Mouse (Mus musculus): ENCODE results near the gene Smpdl3a.

Smpdl3a gene

GRCm38 (mm10) chr10:57819209-57819608 is 25.1 kb downstream of the Smpdl3a start:
- no peak for DNase-seq (ENCODE audit: low read depth, low spot score)

- no peak for DNase-seq (ENCODE audit: low read depth, low spot score)
These were observed 28.3 kb downstream of the Smpdl3a start for GRCm38 (mm10) chr10:57822473-57822872.

- DNase-seq (ENCODE audit: low read depth, low spot score) = no peak
These were observed 34.5 kb downstream of the Smpdl3a start for GRCm38 (mm10) chr10:57828649-57829048.

- no peak for DNase-seq (ENCODE audit: low read depth, low spot score)
These were observed 35.5 kb downstream of the Smpdl3a start for GRCm38 (mm10) chr10:57829621-57830020.

- no peak for DNase-seq (ENCODE audit: low read depth, low spot score)
These were observed 41.0 kb downstream of the Smpdl3a start for GRCm38 (mm10) chr10:57835094-57835493.

GRCm38 (mm10) chr10:57835982-57836381 is 41.8 kb downstream of the Smpdl3a start:
- no peak for DNase-seq (ENCODE audit: low read depth, low spot score)

- peak; percentile 63 for DNase-seq (ENCODE audit: low read depth, low spot score)
These were observed 47.7 kb downstream of the Smpdl3a start for GRCm38 (mm10) chr10:57841638-57842509.

GRCm38 (mm10) chr10:57847916-57848682 is 54.0 kb downstream of the Smpdl3a start:
- DNase-seq (ENCODE audit: low read depth, low spot score) = peak; percentile 69
